9 mouse cellular contexts compared by ENCODE assay signal in the genomic region with DNA sequence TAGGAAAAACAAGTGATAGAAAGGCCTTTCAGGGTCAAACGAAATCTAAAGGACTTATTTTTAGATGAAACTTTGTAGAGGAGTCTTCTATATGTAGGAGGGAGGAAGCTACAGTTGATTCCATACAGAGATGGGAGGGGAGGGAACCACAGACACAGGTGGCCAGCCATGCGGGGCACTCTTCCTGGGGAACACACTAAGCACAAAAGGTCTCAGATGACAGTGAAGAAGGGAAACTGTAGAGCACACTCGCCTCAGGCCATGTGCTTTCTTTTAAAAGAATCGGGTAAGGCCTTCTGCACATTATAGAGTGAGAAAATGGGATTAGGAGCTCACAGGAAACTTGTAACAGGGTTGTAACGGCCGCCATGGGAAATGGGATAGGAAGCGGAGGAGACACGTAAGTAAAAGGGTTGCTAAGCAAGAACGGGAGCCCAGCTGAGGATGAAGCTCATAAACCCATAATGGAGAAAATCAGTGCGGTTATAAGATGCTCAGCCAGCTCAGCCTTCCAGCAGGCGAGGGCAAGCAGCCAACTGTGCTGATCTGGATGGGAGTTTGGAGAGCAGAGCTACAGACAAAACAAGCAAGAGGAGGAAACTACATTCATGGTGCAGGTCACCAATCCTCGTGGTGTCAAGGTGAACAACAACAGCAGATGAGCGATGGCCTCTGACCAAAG.
DNase-seq lines count a peak whose midpoint lies in the region; TF ChIP-seq lines count a peak whose summit lies in the region.
"Had no signal": no experiment of that assay in that cellular context is flagged by ENCODE, and none has a peak within 500 bp of the region (broad histone marks: within the 10 kb centered on the region; RNA-seq: fewer than 3 reads in every experiment).

No protein-coding gene starts in this region.

- TF ChIP-seq CTCF in kidney, adult 2 months (conservative IDR thresholded peaks at IDR 0.05; ENCODE audit: insufficient read depth, insufficient read length, low read depth, low read length) = no peak

- no peak overlapping the region for H3K4me3 ChIP-seq in kidney, adult 2 months (ENCODE audit: insufficient read depth, low read depth, low read length)
- no peak overlapping the region for H3K4me3 ChIP-seq in heart, embryonic 10.5 days
- H3K4me3 ChIP-seq: embryonic facial prominence, embryonic 15.5 days had no signal

- WGBS in kidney, adult 2 months = 41% methylated on average over 13 of the region's 13 CpGs
- WGBS in heart, embryonic 10.5 days = 73% methylated on average over 13 of the region's 13 CpGs

- no peaks in the 10 kb centered on the region for H3K27me3 ChIP-seq in kidney, adult 2 months (replicated peaks; ENCODE audit: control insufficient read depth, insufficient read depth, low read length)
- H3K27me3 ChIP-seq in heart, embryonic 10.5 days (ENCODE audit: insufficient read depth, poor library complexity, severe bottlenecking) = no peaks in the 10 kb centered on the region
- H3K27me3 ChIP-seq: embryonic facial prominence, embryonic 15.5 days had no signal

- no peak for TF ChIP-seq POLR2A in kidney, adult 2 months (IDR thresholded peaks at IDR 0.05; ENCODE audit: low read depth, low read length)

- H3K4me1 ChIP-seq in kidney, adult 2 months (ENCODE audit: control insufficient read depth, insufficient read depth, low read length) = no peaks in the 10 kb centered on the region
- no peaks in the 10 kb centered on the region for H3K4me1 ChIP-seq in heart, embryonic 10.5 days
- H3K4me1 ChIP-seq: embryonic facial prominence, embryonic 15.5 days had no signal

- H3K27ac ChIP-seq in kidney, adult 2 months (ENCODE audit: insufficient read depth, low read depth, low read length) = no peak overlapping the region
- H3K27ac ChIP-seq in heart, embryonic 10.5 days = no peak overlapping the region
- H3K27ac ChIP-seq: embryonic facial prominence, embryonic 15.5 days had no signal

- no peaks in the 10 kb centered on the region for H3K36me3 ChIP-seq in kidney, adult 2 months (ENCODE audit: control insufficient read depth, insufficient read depth, low read length)
- no peaks in the 10 kb centered on the region for H3K36me3 ChIP-seq in heart, embryonic 10.5 days
- H3K36me3 ChIP-seq: embryonic facial prominence, embryonic 15.5 days had no signal

- H3K9me3 ChIP-seq in heart, embryonic 10.5 days = no peaks in the 10 kb centered on the region
- H3K9me3 ChIP-seq: embryonic facial prominence, embryonic 15.5 days had no signal

- DNase-seq in kidney, adult 2 months = peak; percentile 4
- no peak for DNase-seq in kidney, adult 11 months
- DNase-seq in cerebellum, adult 11-12 months = peak; percentile 78
- peak; percentile 4 to 5 for DNase-seq in gastrocnemius, adult 8-10 months (ENCODE audit: low spot score in 2 of 2)
- peak; percentile 37 to 45 for DNase-seq in left cerebral cortex, adult 8-10 months (ENCODE audit: low spot score in 2 of 2)
- DNase-seq in right cerebral cortex, postnatal 4 days = peak; percentile 72
- no peak for DNase-seq in thymus, postnatal 25 days
- no peak for DNase-seq in heart, embryonic 10.5 days (ENCODE audit: low spot score)

Comparison
In these comparisons a context has a peak if more than half of its experiments do, and no peak if none do; other contexts are left out.
1. DNase-seq: peak in kidney, adult 2 months (single experiment), cerebellum, adult 11-12 months (single experiment), gastrocnemius, adult 8-10 months (2 of 2), left cerebral cortex, adult 8-10 months (2 of 2) and right cerebral cortex, postnatal 4 days (single experiment); none in kidney, adult 11 months (single experiment), thymus, postnatal 25 days (single experiment) and heart, embryonic 10.5 days (single experiment).